Mouse (Mus musculus): ENCODE measurements around the gene Lrrc56.

Lrrc56 gene

GRCm38 (mm10) chr7:141193948-141194347, at the start of gene Lrrc56, which contains the start of gene Hras:
Gene Lrrc56 (plus strand): TSS chr7:141194157.
Gene Hras (minus strand): TSS chr7:141194005.
- DNase-seq: peak; percentile 98

DNA sequence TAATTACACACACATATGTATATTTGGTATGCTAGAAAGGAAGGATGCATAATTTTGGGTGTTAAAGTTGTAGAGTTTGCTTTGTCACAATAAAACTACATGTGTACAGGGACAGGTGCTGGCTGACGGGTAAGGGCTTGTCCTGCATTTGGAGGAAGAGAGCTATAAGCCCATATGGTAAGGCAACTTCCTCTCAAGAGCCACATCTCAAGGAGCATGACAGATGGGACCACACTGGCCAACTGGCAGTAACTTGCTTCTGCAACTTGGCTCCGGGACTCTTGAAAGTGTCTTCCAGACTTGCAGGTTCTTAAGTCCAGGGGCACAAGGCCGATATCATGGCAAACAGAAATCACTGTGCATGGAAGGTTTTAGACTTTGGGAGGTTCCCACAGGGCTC, 49.3 kb upstream of the Lrrc56 start:
- no peak for DNase-seq

DNA sequence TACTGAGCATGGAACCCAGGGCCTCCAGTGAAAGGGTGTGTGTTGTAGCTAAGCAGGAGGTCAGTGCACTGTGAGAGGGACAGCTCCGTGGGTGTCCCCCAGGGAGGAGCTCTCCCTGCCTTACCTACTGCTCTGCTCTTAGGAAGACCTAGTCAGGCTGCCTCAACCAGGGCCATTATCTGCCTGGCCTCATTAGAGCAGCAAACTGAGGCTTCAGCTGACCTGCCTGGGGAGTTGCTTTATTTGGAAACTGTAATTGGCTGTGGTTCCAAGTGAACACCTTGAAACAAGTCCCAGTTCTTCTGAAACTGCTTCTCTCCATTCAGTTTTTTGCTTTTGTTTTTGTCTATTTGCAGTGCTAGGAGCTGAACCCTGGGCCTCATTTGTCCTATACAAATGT, 48.6 kb upstream of the Lrrc56 start:
- DNase-seq: no peak

- DNase-seq: no peak
These were observed 47.8 kb upstream of the Lrrc56 start for GRCm38 (mm10) chr7:141146043-141146595.

GRCm38 (mm10) chr7:141147044-141147443, 46.9 kb upstream of the Lrrc56 start:
- no peak for DNase-seq

DNA sequence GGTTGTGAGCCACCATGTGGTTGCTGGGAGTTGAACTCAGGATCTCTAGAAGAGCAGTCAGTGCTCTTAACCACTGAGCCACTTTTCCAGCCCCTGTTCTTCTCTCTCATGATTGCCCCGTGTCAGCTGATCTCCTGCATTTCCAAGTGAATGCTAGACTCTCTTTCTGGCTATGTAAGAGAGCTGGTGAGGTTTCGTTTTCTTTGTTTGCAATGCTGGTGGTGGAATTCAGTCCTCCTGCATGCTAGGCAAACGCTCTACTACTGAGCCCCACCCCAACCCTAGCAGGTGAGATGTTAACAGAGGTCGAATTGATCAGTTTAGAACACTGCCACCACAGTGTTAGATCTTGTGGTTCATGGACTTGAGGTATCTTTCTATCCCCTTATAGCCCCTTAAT, 45.3 kb upstream of the Lrrc56 start:
- no peak for DNase-seq

GRCm38 (mm10) chr7:141155362-141155761, 38.6 kb upstream of the Lrrc56 start:
- DNase-seq: no peak

DNA sequence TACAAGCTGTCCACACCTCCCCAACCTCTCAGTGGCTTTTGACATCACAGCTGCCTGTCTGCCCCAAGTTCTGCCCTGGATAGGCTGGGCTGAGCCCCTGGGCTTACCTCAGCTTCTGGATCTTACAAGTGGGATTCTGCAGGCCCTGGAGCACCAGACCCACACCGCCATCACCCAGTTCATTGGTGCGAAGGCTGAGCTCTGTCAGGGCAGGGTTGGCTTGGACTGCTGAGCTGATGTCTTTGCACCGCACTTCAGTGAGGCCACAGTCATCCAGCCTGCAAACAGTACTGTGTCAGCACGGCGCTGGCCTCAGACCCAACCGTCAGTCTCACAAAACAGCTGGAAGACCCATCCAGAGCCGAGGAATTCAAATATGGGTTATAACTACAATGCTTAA, 29.6 kb upstream of the Lrrc56 start:
- DNase-seq: no peak

GRCm38 (mm10) chr7:141164850-141165249, 29.1 kb upstream of the Lrrc56 start:
- no peak for DNase-seq

- DNase-seq: no peak
These were observed 25.9 kb upstream of the Lrrc56 start for GRCm38 (mm10) chr7:141167901-141168517.

DNA sequence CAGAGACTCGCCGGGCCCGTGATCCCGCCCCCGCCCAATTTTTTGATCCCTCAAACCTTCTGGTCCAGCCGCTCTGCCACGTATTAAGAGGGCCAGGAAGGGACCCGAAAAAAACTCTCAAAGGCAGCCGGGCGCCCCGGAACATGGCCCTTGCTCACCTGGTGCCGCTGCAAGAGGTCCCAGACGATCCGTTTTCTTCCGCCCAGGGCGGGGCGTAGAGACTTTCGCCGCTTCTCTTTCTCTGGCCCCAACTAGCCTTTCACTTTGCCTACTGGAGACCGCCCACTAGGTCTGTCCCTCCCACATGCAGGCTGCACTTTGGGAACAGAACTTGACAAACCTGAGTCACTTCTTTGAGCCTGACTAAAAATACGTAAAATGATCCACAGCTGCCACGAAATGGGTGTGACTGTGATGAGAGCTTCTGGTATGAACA, 25.4 kb upstream of the Lrrc56 start:
- DNase-seq: peak; percentile 54

GRCm38 (mm10) chr7:141169300-141169699, 24.7 kb upstream of the Lrrc56 start:
- no peak for DNase-seq

DNA sequence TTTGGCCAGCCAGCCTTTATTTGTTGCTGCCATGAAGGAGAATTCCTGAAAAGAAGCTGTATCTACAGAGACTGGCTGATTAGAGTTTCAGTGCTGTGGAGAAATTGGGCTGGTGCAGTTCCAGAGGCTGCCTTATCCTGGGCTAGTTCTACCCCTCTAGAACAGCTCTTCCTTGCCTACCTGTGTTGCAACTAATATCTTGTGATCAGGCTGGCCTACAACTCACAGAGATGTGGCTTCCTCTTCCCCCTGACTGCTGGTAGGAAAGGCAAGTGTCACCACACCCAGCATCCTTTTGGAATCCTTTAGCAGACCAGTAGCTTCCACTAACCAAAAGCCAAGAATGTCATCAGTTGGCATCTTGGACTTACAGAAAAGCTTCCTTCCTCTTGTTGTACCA, 24.1 kb upstream of the Lrrc56 start:
- no peak for DNase-seq

DNA sequence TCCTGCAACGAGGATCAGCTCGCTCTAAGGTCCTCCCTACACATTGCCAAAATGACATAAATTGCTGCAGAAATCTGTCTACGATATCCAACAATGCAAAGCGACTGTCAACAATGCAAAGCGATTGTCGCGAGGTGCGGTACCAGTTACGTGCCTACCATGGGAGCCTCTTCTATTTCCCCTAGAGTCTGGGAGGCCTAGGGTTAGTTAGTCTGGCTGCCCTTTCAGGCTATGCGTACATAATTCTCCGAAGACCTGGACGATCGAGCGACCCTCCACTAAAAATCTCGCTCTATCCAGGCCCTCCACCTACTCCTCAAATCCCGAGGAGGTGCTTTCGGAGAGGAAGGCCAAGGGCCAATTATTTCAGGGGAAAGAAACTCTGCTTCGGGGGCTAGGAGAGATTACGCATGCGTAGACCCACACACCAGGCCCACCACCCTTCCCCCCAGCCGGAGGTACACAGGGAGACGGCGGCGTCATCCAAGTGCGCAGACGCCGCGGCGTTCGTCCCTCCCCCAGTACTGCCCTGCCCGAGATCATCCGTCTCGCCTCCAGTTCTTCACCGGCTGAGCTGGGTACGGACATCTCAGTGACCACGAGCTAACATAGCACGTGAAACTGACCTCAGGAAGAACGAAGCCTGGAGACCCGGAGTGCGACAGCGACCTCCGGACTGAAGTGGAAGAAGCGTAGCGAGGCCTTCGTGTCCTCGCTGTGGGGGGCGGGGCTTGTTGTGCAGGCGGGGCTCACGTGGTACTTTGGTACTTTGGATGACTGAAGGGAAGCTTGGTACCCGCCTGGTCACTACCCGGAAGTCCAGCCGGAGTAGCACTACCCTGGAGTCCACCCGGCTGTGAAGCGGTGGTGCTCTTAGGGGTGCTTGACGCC, 21.6 kb upstream of the Lrrc56 start, which contains the start of gene Rnh1:
Rnh1 (minus strand) TSS at position 742 of the 891 bp plus-strand sequence.
- peak; percentile 92 for DNase-seq

DNA sequence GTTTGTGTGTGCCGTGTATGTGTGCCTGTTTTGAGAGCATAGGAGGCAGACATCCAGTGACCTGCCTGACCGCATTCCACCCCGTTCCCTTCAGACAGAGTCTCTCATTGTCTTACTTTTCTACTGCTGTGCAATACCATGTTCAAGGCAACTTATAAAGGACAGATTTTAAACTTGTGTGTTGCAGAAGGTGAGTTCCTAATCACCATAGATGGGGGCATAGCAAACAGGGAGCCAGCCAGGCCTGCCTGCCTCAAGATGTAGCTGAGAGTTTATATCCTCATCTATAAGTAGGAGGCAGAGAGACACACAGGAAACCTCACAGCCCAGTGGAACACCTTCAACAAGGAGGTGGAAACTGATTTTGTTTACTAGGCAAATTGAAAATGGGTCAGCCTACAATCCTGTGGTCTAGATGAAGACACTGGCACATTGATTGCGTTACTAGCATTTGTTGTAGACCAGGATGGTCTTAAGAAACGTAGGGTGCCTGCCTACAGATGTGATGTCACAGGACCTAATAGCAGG, 20.6 kb upstream of the Lrrc56 start:
- no peak for DNase-seq

DNA sequence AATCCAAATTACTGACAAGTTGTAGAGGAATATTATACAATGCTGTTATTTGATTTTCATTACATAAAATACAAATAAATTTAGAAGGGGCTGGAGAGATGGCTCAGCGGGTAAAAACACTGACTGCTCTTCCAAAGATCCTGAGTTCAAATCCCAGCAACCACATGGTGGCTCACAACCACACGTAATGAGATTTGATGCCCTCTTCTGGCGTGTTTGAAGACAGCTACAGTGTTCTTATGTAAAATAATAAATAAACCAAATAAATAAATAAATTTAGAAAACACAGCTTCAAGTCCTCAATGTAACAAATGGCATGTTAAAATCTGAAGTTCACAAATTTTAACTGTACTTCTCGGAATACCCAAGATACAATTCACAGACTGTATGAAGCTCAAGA, 18.9 kb upstream of the Lrrc56 start:
- no peak for DNase-seq

GRCm38 (mm10) chr7:141176173-141176572, 17.8 kb upstream of the Lrrc56 start:
- peak; percentile 85 for DNase-seq

- no peak for DNase-seq
These were observed 5.8 kb upstream of the Lrrc56 start for GRCm38 (mm10) chr7:141188194-141188593.

DNA sequence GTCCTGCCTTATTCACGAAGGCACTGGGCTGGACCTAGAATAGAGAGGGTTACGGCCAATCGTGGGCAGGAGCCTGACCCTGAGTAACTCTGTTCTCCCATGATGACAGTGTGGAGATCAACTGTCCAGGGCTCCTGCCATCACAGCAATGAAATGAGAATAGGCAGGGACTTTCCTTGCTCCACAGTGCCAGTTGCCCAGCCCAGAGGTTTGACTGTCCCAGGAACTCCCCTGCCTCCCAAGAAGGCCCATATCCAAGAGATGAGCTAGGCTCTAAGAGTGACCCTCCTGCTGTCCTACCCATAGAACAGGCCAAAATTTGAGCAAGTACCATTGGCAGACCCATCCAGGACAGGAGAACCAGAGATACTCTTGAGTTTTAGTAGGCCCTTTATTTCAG, 5.2 kb upstream of the Lrrc56 start:
- DNase-seq: no peak

DNA sequence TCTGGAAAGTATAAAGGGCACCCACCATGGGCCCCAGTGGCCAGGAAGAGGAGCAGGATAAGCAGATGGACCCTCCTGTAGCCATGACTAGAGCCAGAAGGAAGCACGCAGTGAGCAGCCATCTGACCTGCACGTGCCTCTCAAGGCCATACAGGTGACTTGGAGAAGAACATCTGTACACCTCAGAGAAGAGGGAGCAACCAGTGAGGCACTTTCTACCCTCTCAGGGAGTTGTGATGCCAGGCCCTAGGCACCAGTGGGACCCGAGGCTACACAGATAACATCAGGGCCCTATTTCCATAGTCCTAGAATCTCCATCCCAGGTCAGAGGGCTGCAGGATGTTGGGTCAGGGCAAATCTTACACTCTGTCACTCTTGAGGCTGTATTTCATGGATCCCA, 3.7 kb upstream of the Lrrc56 start:
- no peak for DNase-seq

- DNase-seq: no peak
These were observed 2.9 kb upstream of the Lrrc56 start for GRCm38 (mm10) chr7:141191036-141191435.

- no peak for DNase-seq
These were observed 1.9 kb upstream of the Lrrc56 start for GRCm38 (mm10) chr7:141191796-141192685.

Data from thymus, postnatal 25 days (tissue).